Mouse (Mus musculus): ENCODE results near the gene Bicra.

DNA sequence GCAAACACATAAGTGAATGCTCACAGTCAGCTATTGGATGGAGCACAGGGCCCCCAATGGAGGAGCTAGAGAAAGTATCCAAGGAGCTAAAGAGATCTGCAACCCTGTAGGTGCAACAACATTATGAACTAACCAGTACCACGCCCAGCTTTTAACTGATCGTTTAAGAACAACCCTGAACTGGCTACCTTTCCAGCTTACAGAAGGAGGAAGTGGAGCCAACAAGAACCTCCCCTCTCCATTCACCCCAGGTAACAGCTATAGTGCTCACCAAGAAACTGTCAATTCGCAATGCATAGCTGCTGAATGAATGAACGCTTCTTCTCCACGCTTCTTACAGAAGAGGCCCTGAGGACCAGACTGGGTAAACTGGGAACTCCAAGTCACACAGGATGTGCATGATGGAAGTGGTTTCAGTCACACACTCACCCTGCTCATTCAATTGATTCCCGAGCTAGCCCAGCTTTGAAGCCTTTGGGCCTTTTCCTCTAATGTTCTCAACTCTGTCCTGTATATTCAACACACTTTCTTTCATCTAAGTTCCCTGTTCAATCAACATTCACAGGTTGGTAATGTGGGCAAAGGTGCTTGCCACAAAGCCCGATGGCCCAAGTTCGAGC is 23.0 kb downstream of the Bicra start:
- no peak for TF ChIP-seq CTCF (IDR thresholded peaks at IDR 0.05)
- TF ChIP-seq EP300 (IDR thresholded peaks at IDR 0.05) = no peak
